Mouse (Mus musculus): ENCODE measurements at regions not wholly inside any gene's neighbourhood (a gene's known extent, or its start where the extent isn't known, plus 50 kb on each side); places are given as distances from the start of the nearest gene placed in this dataset.

DNA sequence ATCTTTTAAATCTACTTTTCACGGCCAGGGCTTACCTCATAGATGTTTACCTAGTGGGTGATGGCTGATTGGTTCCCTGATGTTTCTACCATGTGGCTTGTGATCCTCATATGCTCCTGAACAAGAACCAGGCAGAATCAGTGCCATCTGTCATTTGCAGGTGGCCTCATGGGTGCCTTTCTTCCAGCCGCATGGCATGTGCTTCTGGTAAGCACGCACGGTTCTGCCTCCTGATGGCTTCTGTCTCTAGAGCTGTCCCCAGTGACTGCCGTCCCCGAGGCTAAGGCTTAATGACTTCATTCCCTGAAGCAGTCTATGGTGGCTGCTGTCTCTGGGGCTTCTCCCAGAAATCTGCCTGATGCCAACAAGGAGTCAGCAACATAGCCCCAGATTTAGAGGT is 117.3 kb upstream of the Kit start:
- TF ChIP-seq CTCF (IDR thresholded peaks at IDR 0.05; ENCODE audit: borderline replicate concordance, extremely low read depth, insufficient read depth, insufficient read length) (no peak), POLR2A (IDR thresholded peaks at IDR 0.05; ENCODE audit: borderline replicate concordance, extremely low read depth, insufficient read depth, insufficient read length, poor library complexity, severe bottlenecking) (no peak)

Measured in brain, embryonic 14.5 days (tissue).